Mouse (Mus musculus) midbrain, embryonic 11.5 days (tissue): ENCODE measurements around the gene Epha4. TPM values are rescaled to one million over a fixed set of nuclear protein-coding genes. Genes with fewer than 3 reads are reported as not detected.

Experiments
- ATAC-seq: fragments of 200-750 bp; cut with Nextera tagmentation; 2 replicates; pipeline ENCODE4 v1.8.0; 2017; ENCODE audit warnings: moderate TSS enrichment, moderate library complexity; ENCODE audit not compliant: low FRiP score
- DNase-seq: peaks from one replicate; pipeline ENCODE4 v3.0.0; 2015; ENCODE audit warnings: low spot score; ENCODE audit errors: missing footprints
- H3K27ac ChIP-seq: fragments of 300-500 bp; sonication (generic); 2 replicates; pipeline ENCODE4 v1.5.1; 2014; ENCODE audit warnings: low read depth, low read length
- H3K27me3 ChIP-seq: fragments of 300-500 bp; sonication (generic); 2 replicates; pipeline ENCODE4 v1.6.1; 2014; ENCODE audit warnings: mild to moderate bottlenecking, low read length, moderate library complexity, mixed read lengths; ENCODE audit not compliant: control insufficient read depth, insufficient read depth
- H3K36me3 ChIP-seq: fragments of 300-500 bp; sonication (generic); 2 replicates; pipeline ENCODE4 v1.6.1; 2014; ENCODE audit warnings: mild to moderate bottlenecking, low read length, moderate library complexity, mixed read lengths; ENCODE audit not compliant: control insufficient read depth, insufficient read depth
- H3K4me1 ChIP-seq: fragments of 300-500 bp; sonication (generic); 2 replicates; pipeline ENCODE4 v1.6.1; 2014; ENCODE audit warnings: low read length; ENCODE audit not compliant: control insufficient read depth, insufficient read depth
- H3K4me2 ChIP-seq: fragments of 300-500 bp; sonication (generic); 2 replicates; pipeline ENCODE4 v1.6.1; 2014; ENCODE audit warnings: mild to moderate bottlenecking, moderate library complexity
- H3K4me3 ChIP-seq: fragments of 300-500 bp; sonication (generic); 2 replicates; pipeline ENCODE4 v1.5.1; 2014; ENCODE audit warnings: low read depth, low read length
- H3K9ac ChIP-seq: fragments of 300-500 bp; sonication (generic); 2 replicates; pipeline ENCODE4 v1.6.1; 2014; ENCODE audit warnings: low read length
- H3K9me3 ChIP-seq: fragments of 300-500 bp; sonication (generic); 2 replicates; pipeline ENCODE4 v1.6.1; 2016; ENCODE audit warnings: low read length; ENCODE audit not compliant: control insufficient read depth
- WGBS: fragments of 180-500 bp; shearing (Covaris S2); extraction: QIAGEN DNeasy Blood & Tissue Kit; methylation state at CpG from one replicate; pipeline ENCODE4 v1.1.7; 2014; 5-methylcytosine and 5-hydroxymethylcytosine counted together
- polyA plus RNA-seq: library from polyadenylated mRNA; unstranded; fragments of >200 nt; fragmentation: Nextera tagmentation; extraction: Ambion mirVana; gene quantifications from 2 replicates; pipeline ENCODE4 v1.2.1, GENCODE M21; 2014

Epha4 gene
- polyA plus RNA-seq, 1 experiment from 2014 or later: 19.4 TPM

- Histone ChIP-seq H3K9me3 (no peaks in the 10 kb centered on the region), H3K4me3 (no peak overlapping the region), H3K4me2 (no peak overlapping the region), H3K4me1 (peaks cover 4% of the 10 kb centered on the region), H3K36me3 (peaks cover 6% of the 10 kb centered on the region; the same call in 1 of the 2 replicates), H3K9ac (no peak overlapping the region), H3K27me3 (no peaks in the 10 kb centered on the region), H3K27ac (no peak overlapping the region)
- no peak for DNase-seq
- no peak for ATAC-seq
- 85% methylated on average over 12 of the region's 12 CpGs for WGBS
Observed at GRCm38 (mm10) chr1:77446438-77446837, 68.5 kb downstream of the Epha4 start.

DNA sequence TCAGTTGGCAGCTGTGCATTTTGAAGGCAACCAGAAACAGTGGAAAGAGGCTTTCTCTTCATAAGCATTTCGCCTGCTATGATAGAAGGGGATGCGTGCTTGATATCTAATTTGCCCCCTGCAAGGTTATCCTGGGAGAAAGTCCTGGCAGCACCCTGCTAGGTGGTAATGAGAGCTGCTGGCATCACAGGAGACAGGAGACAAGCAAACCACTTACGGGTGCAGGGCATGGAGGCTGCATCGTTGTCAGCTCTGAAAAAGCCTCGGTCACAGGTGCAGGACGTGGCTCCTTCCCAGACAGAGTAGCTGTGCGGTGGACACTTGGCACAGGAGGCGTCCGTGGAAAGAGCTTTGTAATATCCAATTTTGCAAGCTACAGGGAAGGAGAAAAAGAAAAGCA, 70.2 kb downstream of the Epha4 start:
- no peaks in the 10 kb centered on the region for H3K9me3 ChIP-seq
- 87% methylated on average over 9 of the region's 9 CpGs for whole genome bisulfite sequencing
- ATAC-seq (no peak), DNase-seq (no peak)
- peaks cover 11% of the 10 kb centered on the region for H3K4me1 ChIP-seq
- H3K27ac ChIP-seq: no peak overlapping the region
- H3K4me2 ChIP-seq: no peak overlapping the region
- peaks cover 6% of the 10 kb centered on the region; the same call in 1 of the 2 replicates for H3K36me3 ChIP-seq
- H3K27me3 ChIP-seq: no peaks in the 10 kb centered on the region
- H3K4me3 ChIP-seq: no peak overlapping the region
- no peak overlapping the region for H3K9ac ChIP-seq

DNA sequence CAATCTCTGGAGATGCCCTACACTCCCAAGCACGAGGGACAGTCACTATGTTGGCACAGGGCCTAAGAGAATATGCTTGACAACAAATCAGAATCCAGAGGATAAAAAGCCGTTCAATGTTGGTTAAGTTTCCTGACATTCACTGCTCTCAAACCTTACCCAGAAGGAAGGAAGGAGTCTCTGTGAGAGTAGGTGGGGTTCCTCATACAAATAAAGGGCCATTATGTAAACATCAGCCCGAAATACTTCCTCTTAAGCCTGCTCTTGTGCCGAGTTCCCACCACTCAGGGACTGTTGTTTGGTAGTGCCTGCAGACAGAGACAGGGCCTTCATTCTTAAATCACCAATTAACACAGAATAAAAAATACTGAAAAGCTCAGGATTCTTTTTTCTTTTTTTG, 72.9 kb downstream of the Epha4 start:
- no peak for DNase-seq
- Histone ChIP-seq H3K4me2 (no peak overlapping the region), H3K4me1 (peaks cover 11% of the 10 kb centered on the region), H3K36me3 (peaks cover 6% of the 10 kb centered on the region; the same call in 1 of the 2 replicates), H3K27ac (no peak overlapping the region), H3K27me3 (no peaks in the 10 kb centered on the region), H3K9me3 (no peaks in the 10 kb centered on the region), H3K4me3 (no peak overlapping the region), H3K9ac (no peak overlapping the region)
- WGBS: 7% methylated on average over 4 of the region's 4 CpGs
- no peak for ATAC-seq

DNA sequence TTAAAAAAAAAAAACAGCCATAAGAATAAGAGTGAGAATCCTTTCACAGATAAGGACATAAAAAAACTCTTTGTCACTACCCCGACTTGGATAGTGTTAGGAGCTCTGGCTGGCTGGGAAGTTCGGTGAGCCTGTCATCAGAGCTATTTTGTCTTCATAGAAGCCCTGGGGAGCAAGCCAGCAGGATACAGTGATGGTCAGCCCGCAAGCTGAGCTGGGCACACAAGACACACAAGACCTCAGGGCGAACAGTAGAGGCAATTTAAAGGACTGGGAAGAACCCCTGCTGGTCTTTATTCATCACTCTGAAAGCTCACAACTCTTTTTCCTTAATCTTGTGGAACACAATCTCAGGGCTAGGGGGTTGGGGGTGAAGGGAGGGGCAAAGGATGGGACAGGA, 73.5 kb downstream of the Epha4 start:
- 7% methylated on average over 4 of the region's 4 CpGs for WGBS
- H3K4me2 ChIP-seq: no peak overlapping the region
- H3K4me1 ChIP-seq: peaks cover 11% of the 10 kb centered on the region
- H3K27me3 ChIP-seq: no peaks in the 10 kb centered on the region
- no peak for ATAC-seq
- H3K9ac ChIP-seq: no peak overlapping the region
- DNase-seq: no peak
- no peak overlapping the region for H3K27ac ChIP-seq
- no peak overlapping the region for H3K4me3 ChIP-seq
- H3K36me3 ChIP-seq: peaks cover 6% of the 10 kb centered on the region; the same call in 1 of the 2 replicates
- H3K9me3 ChIP-seq: no peaks in the 10 kb centered on the region

- no peak overlapping the region for H3K9ac ChIP-seq
- peaks cover 6% of the 10 kb centered on the region; the same call in 1 of the 2 replicates for H3K36me3 ChIP-seq
- peak; percentile 87 for DNase-seq
- no peaks in the 10 kb centered on the region for H3K27me3 ChIP-seq
- no peaks in the 10 kb centered on the region for H3K9me3 ChIP-seq
- no peak for ATAC-seq
- no peak overlapping the region for H3K4me3 ChIP-seq
- no peak overlapping the region for H3K27ac ChIP-seq
- peaks cover 12% of the 10 kb centered on the region for H3K4me1 ChIP-seq
- WGBS: 8% methylated on average over 10 of the region's 10 CpGs
- H3K4me2 ChIP-seq: no peak overlapping the region
Observed at GRCm38 (mm10) chr1:77440512-77440911, 74.4 kb downstream of the Epha4 start.

DNA sequence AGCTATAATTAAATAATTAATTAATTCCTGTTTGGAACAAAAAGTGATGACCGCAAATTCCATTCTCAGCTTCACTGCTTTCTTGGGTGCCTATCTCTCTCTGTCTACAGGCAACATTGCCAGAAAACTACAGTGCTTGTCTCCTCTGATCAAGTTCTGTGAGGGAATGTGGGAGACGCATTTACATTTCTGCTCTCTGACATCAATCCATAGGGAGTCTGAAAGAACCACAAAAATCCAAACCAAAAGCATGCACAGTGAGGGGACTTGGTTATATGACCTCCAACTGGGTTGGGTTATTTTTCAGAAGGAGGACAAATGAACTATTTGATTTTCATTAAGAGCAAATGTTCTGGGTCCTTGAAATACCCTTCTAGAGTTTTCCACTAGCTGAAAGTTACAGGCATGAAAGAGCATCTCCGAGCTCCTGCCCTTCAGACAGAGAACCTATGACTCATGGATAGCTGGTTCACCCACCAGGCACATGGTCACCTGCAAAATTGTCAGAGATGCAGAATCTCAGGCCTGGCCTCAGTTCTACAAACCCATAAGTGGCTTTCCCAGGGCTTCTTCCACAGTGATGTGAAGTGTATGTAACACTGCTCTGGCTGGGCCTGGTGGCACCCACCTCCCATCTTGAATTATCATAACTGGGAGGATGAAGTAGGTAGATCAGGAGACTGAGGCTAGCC, 75.4 kb downstream of the Epha4 start:
- no peak for ATAC-seq
- H3K36me3 ChIP-seq: peaks cover 6% of the 10 kb centered on the region; the same call in 1 of the 2 replicates
- H3K27me3 ChIP-seq: no peaks in the 10 kb centered on the region
- WGBS: 80% methylated on average over 3 of the region's 3 CpGs
- no peak overlapping the region for H3K9ac ChIP-seq
- DNase-seq: no peak
- peaks cover 17% of the 10 kb centered on the region for H3K4me1 ChIP-seq
- no peak overlapping the region for H3K4me2 ChIP-seq
- H3K4me3 ChIP-seq: no peak overlapping the region
- H3K27ac ChIP-seq: no peak overlapping the region
- no peaks in the 10 kb centered on the region for H3K9me3 ChIP-seq

- 84% methylated on average over 4 of the region's 4 CpGs for WGBS
- no peak for ATAC-seq
- Histone ChIP-seq H3K36me3 (peaks cover 3% of the 10 kb centered on the region; the same call in 1 of the 2 replicates), H3K4me2 (no peak overlapping the region), H3K9me3 (no peaks in the 10 kb centered on the region), H3K4me3 (no peak overlapping the region), H3K27ac (no peak overlapping the region), H3K27me3 (no peaks in the 10 kb centered on the region), H3K9ac (no peak overlapping the region), H3K4me1 (peaks cover 17% of the 10 kb centered on the region)
- no peak for DNase-seq
Observed at GRCm38 (mm10) chr1:77438639-77439038, 76.2 kb downstream of the Epha4 start.

DNA sequence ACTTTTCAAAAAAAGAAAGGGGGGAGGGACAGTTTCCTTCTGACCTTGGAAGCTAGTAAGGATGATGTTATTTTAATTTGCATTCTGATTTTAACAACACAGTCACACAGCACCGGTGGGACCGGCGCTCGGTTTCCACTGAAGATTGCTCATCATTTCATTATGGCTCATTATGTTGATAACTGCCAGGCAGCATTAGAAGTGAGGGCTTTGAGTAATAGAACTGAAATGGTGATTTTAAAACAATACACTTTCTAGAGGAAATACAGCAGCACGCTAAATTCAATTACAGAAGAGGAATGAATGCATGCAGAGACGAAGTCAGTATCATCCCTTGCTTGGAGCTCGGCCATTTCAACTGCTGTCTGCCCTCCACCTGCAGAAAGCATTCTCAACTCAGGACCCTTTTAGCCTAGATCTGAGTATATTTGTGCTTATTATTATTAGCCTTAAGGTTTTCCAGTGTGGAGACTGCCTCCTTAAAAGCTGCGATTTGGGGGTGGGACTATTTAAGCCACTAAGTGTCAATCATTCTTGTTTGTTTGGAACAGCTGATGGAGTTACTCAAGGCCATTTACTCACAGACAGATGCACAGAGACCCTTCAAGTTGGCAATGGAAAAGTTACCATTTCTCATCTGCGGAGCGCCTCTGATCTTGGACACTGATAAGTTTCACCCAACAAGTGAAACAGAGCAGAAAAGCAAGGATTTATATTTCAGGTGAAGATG, 76.8 kb downstream of the Epha4 start:
- H3K4me1 ChIP-seq: peaks cover 17% of the 10 kb centered on the region
- no peak overlapping the region for H3K27ac ChIP-seq
- ATAC-seq: no peak
- H3K4me2 ChIP-seq: no peak overlapping the region
- DNase-seq: no peak
- H3K4me3 ChIP-seq: no peak overlapping the region
- peaks cover 2% of the 10 kb centered on the region; the same call in 1 of the 2 replicates for H3K36me3 ChIP-seq
- no peaks in the 10 kb centered on the region for H3K27me3 ChIP-seq
- no peaks in the 10 kb centered on the region for H3K9me3 ChIP-seq
- 88% methylated on average over 10 of the region's 10 CpGs for WGBS
- H3K9ac ChIP-seq: no peak overlapping the region

GRCm38 (mm10) chr1:77435045-77435444, 79.8 kb downstream of the Epha4 start:
- H3K9me3 ChIP-seq: no peaks in the 10 kb centered on the region
- H3K4me3 ChIP-seq: no peak overlapping the region
- ATAC-seq (0 out of 2 replicates have a peak, but pooled peaks have one; percentile 38), DNase-seq (no peak)
- H3K27ac ChIP-seq: no peak overlapping the region
- 13% methylated on average over 4 of the region's 4 CpGs for WGBS
- H3K4me1 ChIP-seq: peaks cover 6% of the 10 kb centered on the region; the same call in 1 of the 2 replicates
- H3K36me3 ChIP-seq: no peaks in the 10 kb centered on the region
- no peak overlapping the region for H3K4me2 ChIP-seq
- no peaks in the 10 kb centered on the region for H3K27me3 ChIP-seq
- no peak overlapping the region for H3K9ac ChIP-seq
